Mouse (Mus musculus): Measurements from ENCODE around the gene Tiam1.

DNA sequence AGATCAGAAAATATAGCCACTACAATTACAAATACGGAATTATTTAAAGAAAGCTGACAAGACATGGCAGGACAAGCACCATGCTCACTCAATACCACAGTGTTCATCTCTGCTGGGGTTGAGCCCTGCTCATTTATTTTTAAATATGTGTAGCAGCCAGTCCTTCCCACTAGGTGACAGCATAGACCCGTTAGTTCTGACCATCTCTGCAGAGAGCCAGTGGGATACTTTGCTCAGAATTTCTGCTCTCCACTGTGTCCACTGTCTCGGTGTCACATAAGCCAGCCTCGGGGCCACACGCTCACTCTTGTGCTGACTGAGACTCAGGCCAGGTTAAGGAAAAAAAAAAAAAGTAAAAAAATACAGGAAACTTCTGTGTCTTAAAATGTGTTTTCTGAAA is 299.0 kb downstream of the Tiam1 start:
- TF ChIP-seq FLI1 (IDR thresholded peaks at IDR 0.05; ENCODE audit: low read length) (no peak), GATA1 (IDR thresholded peaks at IDR 0.05; ENCODE audit: borderline replicate concordance, low read length) (no peak)

Data from megakaryocyte, embryonic 14.5 days (primary cell).